Mouse (Mus musculus): ENCODE data around the gene Klra2.

- no peak for TF ChIP-seq GATA1 (IDR thresholded peaks at IDR 0.05; ENCODE audit: low read length)
- no peak for TF ChIP-seq TAL1 (IDR thresholded peaks at IDR 0.05; ENCODE audit: low read length)
These were observed 14.8 kb upstream of the Klra2 start for GRCm38 (mm10) chr6:131262009-131262408.
